Mouse (Mus musculus) WW6 (cell line): ENCODE measurements around the gene Slc25a45.

Experiments
- DNase-seq: peaks from one replicate; pipeline ENCODE4 v3.0.0-alpha.2; 2013; ENCODE audit warnings: low read depth, low spot score

Gene Slc25a45

DNA sequence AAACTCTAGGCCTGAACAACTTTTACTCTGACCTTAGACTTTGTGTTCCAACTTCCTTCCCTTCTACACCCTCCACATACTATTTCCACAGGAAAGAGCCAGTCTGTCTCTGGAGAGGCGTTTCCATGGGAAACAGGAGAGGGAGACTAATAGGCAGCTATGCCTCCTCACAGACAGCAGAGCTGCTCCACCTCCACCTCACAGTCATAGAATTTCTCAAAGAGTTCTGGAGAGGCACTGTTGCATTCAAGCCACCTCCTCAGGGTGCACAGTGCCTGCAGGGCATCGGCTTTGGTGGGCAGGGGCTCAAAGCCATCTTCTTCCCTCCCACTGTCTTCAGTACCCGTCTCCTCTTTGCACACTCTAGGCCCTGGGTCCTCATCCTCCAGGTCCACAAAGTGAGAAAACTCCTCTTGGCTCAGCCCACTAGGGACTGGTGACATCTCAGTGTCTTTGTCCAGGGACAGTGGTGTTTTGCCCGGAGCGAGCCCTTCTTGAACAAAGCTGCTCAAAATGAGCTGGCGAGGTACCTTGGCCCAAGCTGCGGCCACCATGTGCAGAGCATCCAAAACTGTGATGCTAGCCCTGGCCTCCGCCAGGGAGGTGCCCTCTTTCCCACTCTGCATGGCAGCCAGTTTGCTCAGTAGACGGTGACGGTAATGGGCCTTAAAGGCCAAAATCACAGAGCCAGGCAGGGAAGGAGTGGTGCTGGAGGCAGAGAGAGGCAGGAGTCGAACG lies 14.1 kb downstream of the Slc25a45 start:
- DNase-seq = no peak

DNA sequence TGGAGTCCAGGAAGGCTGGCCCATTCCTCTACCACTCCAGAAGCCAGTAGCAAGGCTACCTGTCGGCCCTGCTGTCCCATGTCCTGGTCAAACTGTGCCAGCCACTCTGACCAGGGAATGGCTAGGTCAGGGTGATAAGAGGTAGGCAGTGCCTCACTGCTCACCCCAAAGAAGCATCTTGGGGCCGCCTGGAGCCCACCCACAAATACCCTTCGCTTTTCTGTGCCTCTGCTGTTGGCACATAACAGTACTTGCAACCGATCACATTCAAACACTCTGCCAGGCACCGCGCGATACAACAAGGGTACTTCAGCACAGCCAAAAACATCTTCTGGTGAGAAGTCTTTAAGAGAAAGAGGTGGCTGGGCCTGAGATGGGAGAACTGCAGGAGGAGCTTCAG lies 14.7 kb downstream of the Slc25a45 start:
- DNase-seq = no peak

GRCm38 (mm10) chr19:5892735-5893134 lies 15.1 kb downstream of the Slc25a45 start:
- DNase-seq = no peak

DNA sequence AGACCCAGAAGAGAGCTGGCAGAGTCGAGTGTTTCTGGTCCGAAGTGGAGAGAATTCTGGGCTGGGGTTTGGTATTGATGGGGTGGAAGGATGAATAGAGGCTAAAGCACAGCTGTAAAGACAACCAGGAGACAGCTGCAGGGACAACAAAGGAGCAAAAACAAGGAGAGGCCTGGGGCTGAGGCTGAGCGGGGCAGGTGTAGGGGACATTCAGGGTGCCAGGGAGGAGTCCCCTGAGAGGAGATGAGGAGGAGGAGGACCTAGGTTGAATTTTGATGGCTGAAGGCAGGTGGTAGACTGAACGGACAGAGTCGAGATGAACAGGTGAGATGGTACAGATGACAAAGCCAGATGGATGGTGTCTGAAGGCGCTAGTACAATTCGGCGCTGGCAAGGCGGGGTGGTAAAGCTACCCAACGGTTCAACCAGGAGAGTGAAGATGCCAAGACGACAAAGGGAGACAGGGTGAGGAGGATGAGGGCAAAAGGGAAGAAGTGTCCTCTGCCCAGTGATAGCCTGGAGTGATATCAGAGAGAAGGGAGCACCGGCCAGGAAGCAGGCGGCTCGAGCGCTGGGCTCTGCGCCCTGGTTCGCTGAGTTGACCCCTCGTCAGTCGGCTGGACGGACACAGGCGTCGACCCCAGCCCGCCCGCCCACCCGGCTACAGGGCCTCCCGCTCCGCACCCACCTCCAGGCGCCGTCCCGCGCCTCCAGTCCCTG lies 15.8 kb downstream of the Slc25a45 start:
- no peak for DNase-seq

DNA sequence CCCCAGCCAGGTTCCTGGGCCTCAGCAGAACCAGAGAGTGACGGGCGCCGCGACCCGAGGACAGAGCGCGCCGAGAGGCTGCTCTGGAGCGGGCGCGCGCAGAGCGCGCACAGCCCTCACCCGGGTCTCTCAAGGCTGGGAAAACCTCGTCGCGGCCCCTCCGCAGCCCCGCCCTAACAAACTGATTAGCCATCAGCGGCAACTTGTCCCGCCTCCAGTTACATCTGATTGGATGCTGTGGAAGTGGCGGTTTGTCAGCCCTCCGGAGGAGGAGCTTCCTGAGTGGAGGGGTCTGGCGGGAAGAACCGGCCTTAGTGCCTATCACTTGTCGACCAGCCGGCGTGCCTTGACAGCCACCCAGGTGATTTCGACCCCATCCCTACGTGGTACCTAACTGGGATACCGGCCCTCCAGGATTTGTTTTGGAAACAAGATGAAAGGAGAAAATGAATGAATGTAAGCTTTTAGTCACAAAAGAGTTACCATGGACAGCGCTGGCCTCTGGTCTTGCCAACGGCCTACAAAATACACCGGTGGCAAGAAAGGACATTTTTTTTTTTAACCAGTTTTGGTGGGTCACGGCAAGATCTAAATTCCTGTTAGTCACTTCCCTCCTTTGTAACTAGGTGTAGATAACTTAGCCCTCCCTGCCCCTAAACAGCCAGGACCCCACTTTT lies 16.5 kb downstream of the Slc25a45 start, which contains the start of gene Tigd3:
Gene Tigd3, minus strand, starts transcription at position 148 of the 677 bp plus-strand sequence.
- peak; percentile 85 for DNase-seq

DNA sequence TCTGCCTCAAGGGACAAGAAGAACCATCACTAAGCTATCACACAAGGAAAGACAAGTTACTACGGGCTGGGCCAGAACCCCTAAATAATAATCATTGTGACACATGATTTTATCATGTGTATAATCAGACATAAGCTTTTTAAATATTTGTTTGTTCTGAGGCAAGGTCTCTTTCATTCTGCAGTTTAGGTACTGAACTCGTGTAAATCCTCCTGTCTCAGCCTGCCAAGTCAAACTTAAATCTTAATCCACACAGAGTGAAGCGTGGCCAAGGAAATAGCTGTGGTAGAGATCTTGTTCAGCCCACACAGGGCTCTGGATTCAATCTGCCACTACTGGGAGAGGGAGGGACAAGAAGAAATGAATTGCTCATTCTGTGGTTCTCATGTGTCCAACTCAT lies 29.7 kb downstream of the Slc25a45 start:
- no peak for DNase-seq

GRCm38 (mm10) chr19:5910221-5910620 lies 32.6 kb downstream of the Slc25a45 start:
- no peak for DNase-seq

- no peak for DNase-seq
Observed at GRCm38 (mm10) chr19:5911430-5912102, 34.0 kb downstream of the Slc25a45 start.

DNA sequence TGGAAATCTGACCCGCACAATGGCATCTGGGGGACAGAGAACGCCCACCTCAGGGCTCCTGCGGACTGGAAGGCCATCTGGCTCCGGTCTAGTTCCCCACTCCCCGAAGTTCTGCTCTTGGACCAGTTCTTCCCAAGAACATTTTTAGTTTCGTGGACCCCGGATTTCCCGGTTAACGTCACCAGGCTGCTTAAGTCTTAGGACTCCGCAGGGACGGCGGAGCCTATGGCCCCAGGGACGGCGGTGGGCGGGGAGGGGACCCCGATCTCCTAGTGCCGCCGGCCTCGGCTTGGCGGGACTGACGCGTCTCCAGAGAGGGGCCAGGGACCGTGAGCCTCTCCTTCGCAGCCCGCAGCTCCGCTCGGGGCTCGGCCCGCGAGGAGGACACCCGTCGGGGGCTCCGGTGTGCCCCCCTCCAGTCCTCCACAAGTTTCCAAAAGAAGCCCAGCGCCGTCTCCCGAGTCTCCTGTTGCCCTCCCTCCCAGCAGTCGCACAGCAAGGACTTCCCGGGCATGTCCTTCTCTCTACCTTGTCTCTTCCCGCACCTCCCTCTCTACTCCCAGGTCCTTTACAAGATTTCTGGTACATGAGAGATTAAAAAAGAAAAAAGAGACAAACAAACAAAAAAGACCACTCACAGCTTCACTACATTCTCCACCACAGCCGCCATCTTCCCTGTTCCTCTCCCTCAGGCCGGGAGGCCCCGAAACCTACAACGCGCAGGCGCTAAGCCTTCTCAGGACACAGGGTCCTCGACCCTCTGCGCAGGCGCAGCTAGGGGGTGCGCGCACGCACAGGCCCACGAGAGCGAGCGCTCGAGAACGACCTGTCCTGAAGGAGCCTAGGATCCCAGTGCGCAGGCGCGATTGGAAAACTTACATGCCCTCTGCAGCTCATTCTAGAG lies 34.7 kb downstream of the Slc25a45 start:
- peak; percentile 98 for DNase-seq

GRCm38 (mm10) chr19:5913007-5913719 lies 35.6 kb downstream of the Slc25a45 start, which contains the start of gene Dpf2:
Dpf2 (minus strand) TSS chr19:5913010.
- no peak for DNase-seq

GRCm38 (mm10) chr19:5921715-5922114 lies 44.1 kb downstream of the Slc25a45 start:
- no peak for DNase-seq

DNA sequence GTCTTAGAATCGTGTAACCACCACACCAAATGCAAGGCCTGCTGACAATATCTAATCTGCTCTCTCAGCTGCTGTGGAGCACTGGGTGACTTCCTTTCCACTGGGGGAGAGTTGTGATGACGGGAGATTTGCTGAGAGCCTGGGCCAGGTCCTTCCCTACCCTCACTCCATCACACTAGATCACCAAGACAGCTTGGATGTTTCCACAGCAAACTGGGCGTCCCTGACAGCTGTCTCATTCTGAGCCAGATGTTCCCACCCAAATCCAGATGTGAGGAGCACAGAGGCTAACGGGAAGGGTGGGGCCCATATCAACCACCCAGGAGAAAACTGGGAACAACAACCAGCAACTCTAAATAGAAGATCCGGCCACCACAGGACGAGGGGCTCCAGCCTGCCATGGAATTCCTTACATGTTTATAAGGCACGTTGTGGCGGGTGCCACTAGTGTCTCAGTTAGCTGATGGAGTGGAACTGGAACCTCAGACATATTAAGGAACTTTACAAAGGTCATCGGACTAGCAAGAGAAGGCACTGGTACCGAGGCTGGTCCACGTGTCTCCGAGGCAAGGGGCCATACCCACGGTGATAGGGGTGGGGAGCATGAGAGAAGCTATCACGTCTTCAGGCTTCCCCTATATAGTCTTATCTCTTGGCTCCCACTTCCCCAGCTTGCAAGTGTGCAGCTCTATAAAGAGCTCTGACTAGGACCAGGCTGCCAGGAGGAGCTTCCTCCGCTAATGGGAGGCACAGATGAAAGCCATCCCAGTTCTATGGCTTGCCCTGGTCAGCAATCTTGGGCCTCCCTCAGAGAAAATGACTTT lies 44.7 kb downstream of the Slc25a45 start:
- DNase-seq = no peak

DNA sequence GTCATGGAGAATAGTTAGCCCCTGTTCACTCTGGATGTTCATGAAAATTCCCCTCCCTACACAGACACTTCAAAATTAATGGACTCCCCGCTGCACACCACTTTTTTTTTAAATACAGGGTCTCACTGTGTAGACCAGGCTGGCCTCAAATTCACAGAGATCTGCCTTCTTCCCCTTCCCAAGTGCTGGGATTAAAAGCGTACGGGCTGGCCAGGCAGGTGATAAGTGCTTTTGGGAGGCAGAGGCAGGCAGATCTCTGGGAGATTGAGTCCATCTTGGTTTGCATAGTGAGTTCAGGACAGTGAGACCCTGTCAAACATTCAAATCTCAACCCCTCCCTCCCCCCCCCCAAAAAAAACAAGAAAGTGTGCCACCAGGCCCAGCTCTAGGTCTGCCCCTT lies 45.4 kb downstream of the Slc25a45 start:
- no peak for DNase-seq

DNA sequence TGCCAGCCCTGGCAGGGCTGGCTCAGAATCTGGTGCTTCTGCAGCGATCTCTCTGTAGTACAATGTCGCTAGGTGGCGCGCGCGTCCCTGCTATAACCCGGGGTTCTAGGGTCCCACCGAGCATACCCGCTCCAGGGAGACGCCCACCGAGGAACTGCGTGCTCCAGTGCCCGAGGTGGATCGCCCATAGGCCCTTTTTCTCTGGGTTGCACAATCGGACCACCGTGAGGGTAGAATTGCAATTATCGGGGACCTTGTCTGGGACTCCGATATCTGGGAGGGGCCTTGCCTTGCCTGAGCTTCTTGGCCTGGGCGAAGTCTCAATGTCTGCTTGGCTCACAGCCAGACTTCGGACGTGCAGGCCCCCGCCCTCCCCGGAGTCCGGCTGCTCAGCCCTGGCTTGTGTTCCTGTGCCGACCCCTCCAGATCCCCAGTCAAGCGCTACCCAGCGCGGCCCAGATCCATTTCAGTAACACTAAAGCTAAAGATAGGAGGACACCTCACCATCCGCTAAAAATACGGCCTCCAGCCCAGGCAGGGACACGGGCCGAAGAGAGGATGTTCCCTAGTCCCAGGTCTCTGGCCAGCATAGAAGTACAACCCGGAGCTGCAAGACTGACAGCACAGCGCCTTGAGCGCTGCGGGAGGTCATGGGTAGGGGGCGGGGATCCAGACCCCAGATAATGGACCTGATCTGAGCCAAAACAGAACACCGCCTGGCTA lies 46.5 kb downstream of the Slc25a45 start:
- DNase-seq = peak; percentile 78

DNA sequence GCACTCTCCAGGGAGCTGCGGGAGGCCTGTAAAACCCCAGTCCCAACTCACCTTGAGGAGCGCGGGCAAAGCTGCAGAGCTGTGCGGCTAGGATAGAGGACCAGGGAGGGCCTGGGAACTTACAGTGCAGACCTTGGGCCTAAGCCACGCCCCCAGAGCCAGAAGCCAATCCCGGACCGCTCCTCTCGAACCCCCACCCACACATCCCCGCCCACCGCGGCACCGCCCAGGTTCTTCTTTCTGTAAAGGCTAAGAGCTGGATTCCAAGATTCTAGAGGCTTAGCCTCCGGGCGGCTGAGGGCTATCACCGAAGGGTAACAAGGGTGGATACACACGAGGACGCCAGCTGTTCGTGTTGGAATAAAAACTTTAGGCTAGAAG lies 47.1 kb downstream of the Slc25a45 start, which contains the start of gene Cdc42ep2:
Gene Cdc42ep2, minus strand, starts transcription at position 104 of the 381 bp plus-strand sequence.
- DNase-seq = peak; percentile 87

DNA sequence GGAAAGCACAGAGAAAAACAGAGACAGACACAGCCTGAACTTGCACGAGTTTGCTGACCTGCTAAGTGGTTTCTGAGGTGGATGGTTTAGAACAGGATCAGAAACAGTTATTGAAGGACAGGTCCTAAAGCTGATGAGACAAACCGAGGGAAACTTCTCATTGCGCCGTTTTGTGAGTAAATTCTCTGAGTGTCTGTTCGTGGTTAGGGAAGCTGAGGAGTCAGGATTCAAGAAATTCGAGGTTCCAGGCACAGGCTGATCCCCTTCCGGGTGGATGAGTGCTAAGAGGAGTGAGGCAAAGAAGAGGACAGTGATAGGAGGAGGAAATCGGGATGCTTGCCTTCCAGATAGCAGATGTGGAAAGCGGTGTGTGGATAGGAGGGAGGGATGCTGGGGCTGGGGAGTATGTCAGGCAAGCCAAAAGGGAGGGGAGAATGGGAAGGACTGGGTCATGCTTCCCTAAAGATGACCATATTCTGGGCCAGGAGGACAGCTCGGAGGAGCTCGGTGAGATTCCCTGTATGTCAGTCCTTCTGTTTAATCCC lies 47.8 kb downstream of the Slc25a45 start:
- no peak for DNase-seq

DNA sequence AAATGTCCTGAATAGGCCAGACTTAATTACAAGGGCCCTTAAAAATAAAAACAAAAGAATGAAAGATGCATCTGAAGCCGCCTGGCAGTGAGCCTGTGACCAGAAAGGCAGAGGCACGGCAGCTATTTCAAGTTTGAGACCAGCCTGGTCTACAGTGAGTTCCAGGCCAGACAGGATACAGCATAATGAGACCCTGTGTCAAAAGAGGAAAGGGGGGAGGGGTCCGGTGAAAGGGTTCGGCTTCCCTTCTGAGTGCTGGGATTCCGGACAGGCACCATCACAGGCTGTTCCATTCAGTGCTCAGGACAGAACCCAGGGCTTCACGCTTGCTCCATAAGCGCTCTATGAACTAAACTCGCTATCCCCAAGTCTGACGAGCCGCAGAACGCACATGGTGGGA lies 49.4 kb downstream of the Slc25a45 start:
- no peak for DNase-seq

DNA sequence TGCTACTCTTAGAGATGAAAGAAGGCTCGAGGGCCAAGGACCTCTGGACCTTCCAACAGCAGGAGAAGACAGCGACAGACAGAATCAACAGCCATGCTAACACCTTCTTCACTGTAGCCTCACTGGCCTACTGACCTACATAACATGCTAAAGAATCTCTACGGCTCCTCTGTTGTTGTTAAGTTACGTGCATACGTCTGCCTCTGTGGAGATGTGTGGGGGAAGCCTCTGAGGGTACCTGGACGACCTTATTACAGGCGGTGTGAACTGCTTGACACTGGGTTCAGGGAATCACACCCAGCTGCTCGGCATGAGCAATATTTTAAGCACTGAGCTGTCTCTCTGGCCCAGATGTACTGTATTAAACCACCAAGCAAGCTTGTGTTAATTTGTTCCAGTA lies 49.9 kb downstream of the Slc25a45 start:
- no peak for DNase-seq
